Mouse (Mus musculus) heart, adult 2 months (tissue): Measurements from ENCODE around the gene Adh6b.

Source experiments
- CTCF ChIP-seq: fragments of 200-600 bp; IDR thresholded peaks from 2 replicates; pipeline ENCODE4 v1.8.1; 2022; ENCODE audit warnings: antibody characterized with exemption, mild to moderate bottlenecking, moderate library complexity
- EP300 ChIP-seq: fragments of 200-500 bp; IDR thresholded peaks from 2 replicates; pipeline ENCODE4 v1.6.1; 2011; ENCODE audit warnings: low read depth, low read length, control low read depth; ENCODE audit not compliant: insufficient read depth
- POLR2A ChIP-seq: fragments of 200-500 bp; IDR thresholded peaks from 2 replicates; pipeline ENCODE4 v1.6.1; 2011; ENCODE audit warnings: mild to moderate bottlenecking, low read depth, low read length, control low read depth; ENCODE audit not compliant: insufficient read depth

GRCm38 (mm10) chr3:138305486-138306289, 35.9 kb upstream of the Adh6b start:
- TF ChIP-seq CTCF (no peak), POLR2A (no peak), EP300 (no peak)
